Mouse (Mus musculus): ENCODE data around the gene Mrpl27. TPM values are rescaled to one million over a fixed set of nuclear protein-coding genes. Genes with fewer than 3 reads are reported as not detected.

Mrpl27 gene
- polyA plus RNA-seq, 1 experiment from 2014 or later, result 144 TPM

DNA sequence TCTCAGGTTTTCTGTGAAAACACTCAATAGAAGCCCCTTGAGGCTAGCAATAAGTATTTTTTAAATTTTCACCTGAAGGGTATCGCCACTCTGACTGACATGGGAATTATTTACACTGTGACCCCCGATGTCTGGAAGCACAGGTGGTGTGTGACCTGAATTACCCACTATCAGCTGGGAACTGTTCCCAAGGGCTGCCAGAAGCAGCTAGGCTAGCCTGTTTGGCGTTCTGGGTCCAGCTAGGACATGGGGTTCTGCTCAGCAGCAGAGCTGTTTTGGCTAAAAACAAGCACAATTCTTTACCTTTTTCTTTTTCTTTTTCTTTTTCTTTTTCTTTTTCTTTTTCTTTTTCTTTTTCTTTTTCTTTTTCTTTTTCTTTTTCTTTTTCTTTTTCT, 48.6 kb downstream of the Mrpl27 start:
- Histone ChIP-seq H3K4me2 (no peak overlapping the region), H3K9ac (no peak overlapping the region), H3K9me3 (no peaks in the 10 kb centered on the region), H3K27me3 (no peaks in the 10 kb centered on the region), H3K36me3 (no peaks in the 10 kb centered on the region), H3K4me3 (no peak overlapping the region), H3K27ac (no peak overlapping the region), H3K4me1 (replicated peaks) (peaks cover 18% of the 10 kb centered on the region)
- WGBS, result 45% methylated on average over 3 of the region's 3 CpGs
- no peak for ATAC-seq (ENCODE audit: low FRiP score)

DNA sequence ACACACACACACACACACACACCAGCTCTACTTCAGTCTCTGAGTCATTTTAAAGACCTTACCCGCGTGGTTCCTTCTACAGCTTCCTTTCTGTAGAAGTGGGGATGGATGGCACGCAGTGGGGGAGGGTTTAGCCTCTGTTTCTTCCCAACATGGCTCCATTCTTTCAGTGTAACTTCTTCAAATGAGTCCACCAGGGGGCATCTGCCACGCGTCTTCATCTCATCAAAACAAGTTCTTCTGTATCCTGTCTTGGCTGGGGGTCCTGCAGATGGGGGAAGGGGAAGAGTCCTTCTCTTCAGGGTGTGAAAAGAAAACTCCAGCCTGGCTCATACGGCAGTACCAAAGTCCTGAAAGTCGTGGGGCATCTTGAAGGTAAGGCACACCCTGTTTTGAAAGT, 50.5 kb downstream of the Mrpl27 start:
- no peak overlapping the region for H3K27ac ChIP-seq
- WGBS, result 39% methylated on average over 7 of the region's 7 CpGs
- no peak for ATAC-seq (ENCODE audit: low FRiP score)
- peaks cover 13% of the 10 kb centered on the region for H3K4me1 ChIP-seq (replicated peaks)
- no peak overlapping the region for H3K9ac ChIP-seq
- no peaks in the 10 kb centered on the region for H3K27me3 ChIP-seq
- no peak overlapping the region for H3K4me3 ChIP-seq
- H3K36me3 ChIP-seq, result no peaks in the 10 kb centered on the region
- H3K4me2 ChIP-seq, result no peak overlapping the region
- no peaks in the 10 kb centered on the region for H3K9me3 ChIP-seq

DNA sequence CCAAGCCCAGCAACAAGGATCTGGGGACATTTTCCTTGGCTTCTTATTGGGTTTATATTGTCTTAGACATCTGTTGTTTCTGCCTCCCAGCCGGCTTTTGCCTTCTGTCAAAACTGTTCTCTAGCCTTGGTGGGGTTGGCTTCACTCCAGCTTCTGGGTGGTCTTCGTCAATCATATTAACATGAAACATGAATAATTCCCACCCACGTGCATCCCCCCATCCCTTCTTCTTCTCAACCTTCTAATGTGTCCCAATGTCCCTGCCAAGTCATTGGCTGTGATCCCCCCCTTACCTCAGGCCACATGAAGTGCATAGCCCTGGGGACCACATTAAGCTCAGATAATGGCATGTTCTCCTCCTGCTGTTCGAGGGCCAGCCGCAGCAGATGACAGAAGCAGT, 50.9 kb downstream of the Mrpl27 start, which contains the start of gene Gm11541:
Gene Gm11541, minus strand, starts transcription at position 28 of the 400 bp plus-strand sequence.
- H3K4me3 ChIP-seq, result no peak within 1 kb of the TSS
- no peaks in the 10 kb centered on the region for H3K36me3 ChIP-seq
- H3K9me3 ChIP-seq, result no peaks in the 10 kb centered on the region
- H3K27ac ChIP-seq, result no peak within 1 kb of the TSS
- 61% methylated on average over 5 of the region's 5 CpGs for WGBS
- H3K27me3 ChIP-seq, result no peaks in the 10 kb centered on the region
- no peak within 1 kb of the TSS for H3K4me2 ChIP-seq
- no peak within 1 kb of the TSS for H3K9ac ChIP-seq
- no peak for ATAC-seq (ENCODE audit: low FRiP score)
- peaks cover 13% of the 10 kb centered on the region for H3K4me1 ChIP-seq (replicated peaks)

Other genes with a start within 250 kb of the Mrpl27 start
- 13.6 and 14.2 TPM in 2 replicates for gene Cacna1g, start 179.6 kb upstream of the Mrpl27 start, polyA plus RNA-seq (2015; fragmentation: Nextera tagmentation; extraction: Ambion mirVana)
- gene Spata20, start 167.6 kb upstream of the Mrpl27 start, polyA plus RNA-seq (2015; fragmentation: Nextera tagmentation; extraction: Ambion mirVana), result 0.17 and 0.56 TPM in 2 replicates
- 0.44 and 0.90 TPM in 2 replicates for gene Epn3, start 153.8 kb upstream of the Mrpl27 start, polyA plus RNA-seq (2015; fragmentation: Nextera tagmentation; extraction: Ambion mirVana)
- gene Mycbpap, start 132.0 kb upstream of the Mrpl27 start, polyA plus RNA-seq (2015; fragmentation: Nextera tagmentation; extraction: Ambion mirVana), result 3.2 and 3.8 TPM in 2 replicates
- gene Rsad1, start 104.5 kb upstream of the Mrpl27 start, polyA plus RNA-seq (2015; fragmentation: Nextera tagmentation; extraction: Ambion mirVana), result 4.7 and 5.1 TPM in 2 replicates
- gene Chad, start 88.7 kb upstream of the Mrpl27 start, polyA plus RNA-seq (2015; fragmentation: Nextera tagmentation; extraction: Ambion mirVana), result 0.32 and 0.38 TPM in 2 replicates
- 1.6 and 1.7 TPM in 2 replicates for gene Acsf2, start 51.9 kb upstream of the Mrpl27 start, polyA plus RNA-seq (2015; fragmentation: Nextera tagmentation; extraction: Ambion mirVana)
- gene Lrrc59, start 24.0 kb upstream of the Mrpl27 start, polyA plus RNA-seq (2015; fragmentation: Nextera tagmentation; extraction: Ambion mirVana), result 155 and 163 TPM in 2 replicates
- 6.2 and 6.4 TPM in 2 replicates for gene Eme1, start 197 bp downstream of the Mrpl27 start, polyA plus RNA-seq (2015; fragmentation: Nextera tagmentation; extraction: Ambion mirVana)
- 12.2 TPM in 2 replicates for gene Xylt2, start 23.7 kb downstream of the Mrpl27 start, polyA plus RNA-seq (2015; fragmentation: Nextera tagmentation; extraction: Ambion mirVana)
- 0.09 and 0.12 TPM in 2 replicates for gene Gm11541, start 50.7 kb downstream of the Mrpl27 start, polyA plus RNA-seq (2015; fragmentation: Nextera tagmentation; extraction: Ambion mirVana)
- gene Cdc34b, start 88.0 kb downstream of the Mrpl27 start, polyA plus RNA-seq (2015; fragmentation: Nextera tagmentation; extraction: Ambion mirVana), result 0.14 TPM in 1 of 2 replicates, not detected in the other
- not detected in 2 replicates for gene Tmem92, start 128.9 kb downstream of the Mrpl27 start, polyA plus RNA-seq (2015; fragmentation: Nextera tagmentation; extraction: Ambion mirVana)

All from hindbrain, embryonic 13.5 days (tissue).